Mouse (Mus musculus) c-Kit-positive CD71-positive TER-119-positive erythroid progenitor cells, embryonic 14.5 days (primary cell): ENCODE measurements around the gene Gpr68.

Experiments used
- DNase-seq: peaks from one replicate; pipeline ENCODE4 v3.0.0-alpha.2; 2013; ENCODE audit warnings: low spot score

Gene Gpr68

GRCm38 (mm10) chr12:100907598-100908297 lies at the start of gene Gpr68:
Gene Gpr68, minus strand, starts transcription at chr12:100908198.
- no peak for DNase-seq

GRCm38 (mm10) chr12:100957257-100957656 lies 49.3 kb upstream of the Gpr68 start:
- DNase-seq: no peak

GRCm38 (mm10) chr12:100956825-100957224 lies 48.8 kb upstream of the Gpr68 start:
- DNase-seq: peak; percentile 14

GRCm38 (mm10) chr12:100956028-100956427 lies 48.0 kb upstream of the Gpr68 start:
- peak; percentile 88 for DNase-seq

GRCm38 (mm10) chr12:100953926-100954325 lies 45.9 kb upstream of the Gpr68 start:
- peak; percentile 45 for DNase-seq

GRCm38 (mm10) chr12:100952193-100952931 lies 44.4 kb upstream of the Gpr68 start:
- peak; percentile 76 for DNase-seq

- DNase-seq: no peak
Observed at GRCm38 (mm10) chr12:100949146-100949545, 41.1 kb upstream of the Gpr68 start.

GRCm38 (mm10) chr12:100948021-100948420 lies 40.0 kb upstream of the Gpr68 start:
- DNase-seq: no peak

GRCm38 (mm10) chr12:100945948-100946347 lies 38.0 kb upstream of the Gpr68 start:
- no peak for DNase-seq

- no peak for DNase-seq
Observed at GRCm38 (mm10) chr12:100945501-100945900, 37.5 kb upstream of the Gpr68 start.

- DNase-seq: no peak
Observed at GRCm38 (mm10) chr12:100944921-100945336, 36.9 kb upstream of the Gpr68 start.

- DNase-seq: no peak
Observed at GRCm38 (mm10) chr12:100943146-100943545, 35.1 kb upstream of the Gpr68 start.

GRCm38 (mm10) chr12:100941361-100941760 lies 33.4 kb upstream of the Gpr68 start:
- no peak for DNase-seq

GRCm38 (mm10) chr12:100937441-100938360 lies 29.7 kb upstream of the Gpr68 start:
- no peak for DNase-seq

GRCm38 (mm10) chr12:100936737-100937136 lies 28.7 kb upstream of the Gpr68 start:
- no peak for DNase-seq

- DNase-seq: peak; percentile 75
Observed at GRCm38 (mm10) chr12:100936116-100936515, 28.1 kb upstream of the Gpr68 start.

GRCm38 (mm10) chr12:100934796-100935195 lies 26.8 kb upstream of the Gpr68 start:
- no peak for DNase-seq

- DNase-seq: no peak
Observed at GRCm38 (mm10) chr12:100931653-100932052, 23.7 kb upstream of the Gpr68 start.

- DNase-seq: no peak
Observed at GRCm38 (mm10) chr12:100928286-100928685, 20.3 kb upstream of the Gpr68 start.

GRCm38 (mm10) chr12:100925644-100926619 lies 17.9 kb upstream of the Gpr68 start:
- DNase-seq: peak; percentile 66
